Mouse (Mus musculus) lung, embryonic 16.5 days (tissue): ENCODE results near the gene Pink1. TPM values are rescaled to one million over a fixed set of nuclear protein-coding genes. Genes with fewer than 3 reads are reported as not detected.
A peak's percentile ranks its signal among the peaks of the same experiment; 100 is the strongest.
"Not testable (repeated sequence)": the region's sequence is repeated elsewhere in the genome, so short reads cannot be mapped to it uniquely, and the experiment has no call there.

ENCODE experiments used
- ATAC-seq: fragments of 200-750 bp; cut with Nextera tagmentation; 2 replicates; pipeline ENCODE4 v1.8.0; 2017; ENCODE audit warnings: low read depth, mild to moderate bottlenecking, moderate library complexity
- H3K27ac ChIP-seq: fragments of 300-500 bp; sonication (generic); 2 replicates; pipeline ENCODE4 v1.5.1; 2014; ENCODE audit warnings: mild to moderate bottlenecking, control low read depth, low read length
- H3K27me3 ChIP-seq: fragments of 300-500 bp; sonication (generic); 2 replicates; pipeline ENCODE4 v1.6.1; 2014; ENCODE audit warnings: low read depth, low read length, mixed read lengths; ENCODE audit not compliant: control insufficient read depth, insufficient read depth
- H3K36me3 ChIP-seq: fragments of 300-500 bp; sonication (generic); 2 replicates; pipeline ENCODE4 v1.6.1; 2014; ENCODE audit warnings: low read length; ENCODE audit not compliant: control insufficient read depth, insufficient read depth
- H3K4me1 ChIP-seq: fragments of 300-500 bp; sonication (generic); replicated peaks from 2 replicates; pipeline ENCODE4 v1.6.1; 2014; ENCODE audit warnings: low read length, mixed read lengths; ENCODE audit not compliant: control insufficient read depth, insufficient read depth
- H3K4me2 ChIP-seq: fragments of 300-500 bp; sonication (generic); 2 replicates; pipeline ENCODE4 v1.6.1; 2014; ENCODE audit warnings: low read depth, low read length, control low read depth
- H3K4me3 ChIP-seq: fragments of 300-500 bp; sonication (generic); 2 replicates; pipeline ENCODE4 v1.5.1; 2014; ENCODE audit warnings: mild to moderate bottlenecking, low read length, control low read depth
- H3K9ac ChIP-seq: fragments of 300-500 bp; sonication (generic); 2 replicates; pipeline ENCODE4 v1.6.1; 2014; ENCODE audit warnings: low read length, control low read depth
- H3K9me3 ChIP-seq: fragments of 300-500 bp; sonication (generic); 2 replicates; pipeline ENCODE4 v1.6.1; 2016; ENCODE audit warnings: low read length; ENCODE audit not compliant: control insufficient read depth
- WGBS: fragments of 180-500 bp; shearing (Covaris S2); extraction: QIAGEN DNeasy Blood & Tissue Kit; methylation state at CpG from one replicate; pipeline ENCODE4 v1.1.7; 2014; 5-methylcytosine and 5-hydroxymethylcytosine counted together
- polyA plus RNA-seq: library from polyadenylated mRNA; unstranded; fragments of >200 nt; fragmentation: Nextera tagmentation; extraction: Ambion mirVana; gene quantifications from 2 replicates; pipeline ENCODE4 v1.2.1, GENCODE M21; 2015

The Pink1 gene
- polyA plus RNA-seq, 1 experiment from 2014 or later, result 44.1 TPM

DNA sequence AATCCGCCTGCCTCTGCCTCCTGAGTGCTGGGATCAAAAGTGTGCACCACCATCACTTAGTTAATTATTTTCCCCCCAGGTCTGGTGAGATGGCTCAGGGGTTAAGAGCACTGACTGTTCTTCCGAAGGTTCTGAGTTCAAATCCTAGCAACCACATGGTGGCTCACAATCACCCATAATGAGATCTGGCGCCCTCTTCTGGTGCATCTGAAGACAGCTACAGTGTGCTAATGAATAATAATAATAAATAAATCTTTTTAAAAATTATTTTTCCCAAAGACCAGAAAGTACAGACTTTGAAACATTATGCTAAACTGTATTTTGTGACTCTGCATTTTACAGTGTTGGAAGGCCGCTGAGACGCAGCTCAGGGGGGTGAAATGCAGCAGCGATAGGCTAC, 9.5 kb upstream of the Pink1 start:
- Histone ChIP-seq H3K27ac (no peak overlapping the region), H3K9me3 (no peaks in the 10 kb centered on the region), H3K9ac (no peak overlapping the region), H3K4me3 (no peak overlapping the region), H3K4me1 (no peaks in the 10 kb centered on the region), H3K4me2 (no peak overlapping the region), H3K36me3 (no peaks in the 10 kb centered on the region), H3K27me3 (peaks cover 10% of the 10 kb centered on the region)
- 85% methylated on average over 6 of the region's 6 CpGs for WGBS
- no peak for ATAC-seq

DNA sequence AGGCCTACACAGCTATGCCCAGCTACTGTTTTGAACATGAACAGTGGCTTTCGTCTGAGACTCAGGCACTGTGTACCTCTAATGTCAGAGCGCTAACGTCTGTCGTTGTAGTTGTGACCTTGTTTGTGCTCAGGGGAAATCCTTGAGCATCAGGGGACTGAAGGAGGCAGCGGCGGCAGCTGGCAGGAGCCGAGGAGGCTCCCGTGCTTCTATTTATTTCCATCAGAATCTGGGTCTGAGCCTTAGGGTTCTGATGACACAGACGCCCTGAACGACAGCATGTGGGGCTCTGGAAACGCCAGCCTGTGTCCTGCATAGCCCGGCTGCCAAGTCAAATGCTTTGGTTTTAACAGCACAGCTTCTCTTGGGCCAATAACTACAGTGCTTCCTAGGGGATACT, 8.9 kb upstream of the Pink1 start:
- 72% methylated on average over 12 of the region's 12 CpGs for WGBS
- Histone ChIP-seq H3K36me3 (no peaks in the 10 kb centered on the region), H3K9me3 (no peaks in the 10 kb centered on the region), H3K4me2 (no peak overlapping the region), H3K4me1 (no peaks in the 10 kb centered on the region), H3K4me3 (no peak overlapping the region), H3K27me3 (peaks cover 17% of the 10 kb centered on the region), H3K27ac (no peak overlapping the region), H3K9ac (no peak overlapping the region)
- no peak for ATAC-seq

DNA sequence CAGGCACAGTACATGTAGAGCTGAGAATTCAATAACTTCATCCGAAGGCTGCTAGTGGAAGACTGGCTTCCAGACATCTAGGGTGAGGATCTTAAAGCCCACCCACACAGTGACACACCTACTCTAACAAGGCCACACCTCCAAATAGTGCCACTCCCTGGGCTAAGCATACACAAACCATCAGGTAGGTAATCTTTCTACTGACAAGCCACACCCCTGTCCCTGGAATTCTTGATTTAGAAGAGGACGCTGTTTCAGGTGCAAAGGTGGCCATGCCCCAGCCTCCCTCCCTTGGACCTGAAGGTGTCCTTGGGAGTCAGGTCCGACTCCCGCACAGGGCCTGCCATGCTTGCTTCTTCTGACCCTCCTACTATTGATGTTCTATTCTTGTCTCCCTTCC, 7.0 kb upstream of the Pink1 start:
- no peaks in the 10 kb centered on the region for H3K36me3 ChIP-seq
- peaks cover 18% of the 10 kb centered on the region for H3K27me3 ChIP-seq
- no peak for ATAC-seq
- WGBS, result 75% methylated on average over 4 of the region's 4 CpGs
- H3K27ac ChIP-seq, result no peak overlapping the region
- no peak overlapping the region for H3K4me2 ChIP-seq
- H3K9me3 ChIP-seq, result no peaks in the 10 kb centered on the region
- no peaks in the 10 kb centered on the region for H3K4me1 ChIP-seq
- no peak overlapping the region for H3K4me3 ChIP-seq
- H3K9ac ChIP-seq, result no peak overlapping the region

DNA sequence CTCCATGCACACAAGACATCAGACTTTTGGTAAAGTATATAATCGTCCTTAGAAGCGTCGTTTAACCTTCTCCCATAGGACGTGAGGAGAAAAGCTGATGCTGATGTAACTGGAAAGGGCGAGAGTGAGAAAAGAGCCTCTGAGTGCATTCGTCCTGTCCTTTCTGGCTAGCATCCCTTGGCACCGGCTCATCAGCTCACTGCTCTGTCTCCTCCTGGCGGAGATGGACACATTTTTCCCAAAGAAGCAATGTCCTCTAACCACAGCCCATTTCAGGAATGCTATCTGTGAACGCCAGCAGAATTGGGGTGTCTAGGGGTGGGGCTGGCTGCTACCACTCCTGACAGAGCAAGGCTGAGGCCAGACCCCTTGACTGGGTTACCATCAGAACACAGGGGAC, 5.5 kb upstream of the Pink1 start:
- no peak overlapping the region for H3K9ac ChIP-seq

DNA sequence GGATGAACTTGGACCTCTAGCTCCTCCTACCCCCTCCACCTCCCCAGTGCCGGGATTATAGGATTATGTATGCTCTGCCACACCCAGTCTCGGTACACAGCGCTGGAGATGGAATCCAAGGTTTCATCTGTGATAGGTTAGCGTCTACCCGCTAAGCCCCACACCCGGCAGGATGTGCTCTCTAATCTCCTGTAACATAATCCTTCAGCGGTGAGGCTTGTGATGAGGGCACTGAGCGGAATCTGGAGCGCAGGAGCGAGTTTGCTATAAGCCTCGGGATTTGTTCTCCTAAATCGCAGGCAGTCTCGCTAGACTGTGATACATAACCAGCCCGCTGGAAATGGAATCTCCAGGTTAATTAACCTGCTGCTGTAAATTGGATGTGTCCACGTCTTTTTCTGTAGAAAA, 4.2 kb upstream of the Pink1 start:
- Histone ChIP-seq H3K4me3 (no peak overlapping the region), H3K27me3 (peaks cover 18% of the 10 kb centered on the region), H3K9ac (no peak overlapping the region), H3K4me1 (no peaks in the 10 kb centered on the region; the same call in 1 of the 2 replicates), H3K9me3 (no peaks in the 10 kb centered on the region), H3K36me3 (no peaks in the 10 kb centered on the region), H3K27ac (no peak overlapping the region), H3K4me2 (no peak overlapping the region)
- ATAC-seq, result no peak
- 11% methylated on average over 15 of the region's 15 CpGs for WGBS

More for the DNA sequence above, 5.5 kb upstream of the Pink1 start:
- no peaks in the 10 kb centered on the region for H3K4me1 ChIP-seq
- 66% methylated on average over 9 of the region's 9 CpGs for WGBS
- no peak overlapping the region for H3K4me3 ChIP-seq
- H3K27me3 ChIP-seq, result peaks cover 18% of the 10 kb centered on the region
- H3K27ac ChIP-seq, result no peak overlapping the region
- H3K9me3 ChIP-seq, result no peaks in the 10 kb centered on the region
- no peak for ATAC-seq
- H3K36me3 ChIP-seq, result no peaks in the 10 kb centered on the region
- H3K4me2 ChIP-seq, result no peak overlapping the region

DNA sequence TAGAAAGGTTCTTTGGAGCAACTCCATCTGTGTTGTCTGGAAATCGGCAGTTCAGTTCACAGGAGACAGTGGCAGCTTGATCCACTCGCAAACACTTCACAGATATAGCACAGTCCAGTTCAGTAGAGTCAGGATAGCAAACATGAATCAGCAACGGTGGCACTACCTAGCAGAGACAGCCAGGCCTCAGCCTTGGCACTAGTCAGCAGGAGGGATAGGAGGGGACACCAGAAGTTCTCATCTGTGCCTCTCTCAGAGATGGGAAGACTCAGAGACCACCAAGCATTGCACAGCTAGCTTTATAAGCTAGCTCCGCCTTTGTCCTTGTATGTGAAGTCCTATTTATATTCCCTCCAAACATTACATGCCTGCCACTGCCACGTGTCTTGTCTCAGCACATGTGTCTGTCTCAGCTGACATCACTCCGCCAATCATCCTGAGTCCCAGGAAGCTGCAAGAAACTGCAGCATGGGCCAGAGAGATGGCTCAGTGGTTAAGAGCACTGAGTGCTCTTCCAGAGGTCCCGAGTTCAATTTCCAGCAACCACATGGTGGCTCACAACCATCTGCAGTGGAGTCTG, 1.9 kb upstream of the Pink1 start:
- peak overlapping the region; percentile 57 for H3K27ac ChIP-seq

DNA sequence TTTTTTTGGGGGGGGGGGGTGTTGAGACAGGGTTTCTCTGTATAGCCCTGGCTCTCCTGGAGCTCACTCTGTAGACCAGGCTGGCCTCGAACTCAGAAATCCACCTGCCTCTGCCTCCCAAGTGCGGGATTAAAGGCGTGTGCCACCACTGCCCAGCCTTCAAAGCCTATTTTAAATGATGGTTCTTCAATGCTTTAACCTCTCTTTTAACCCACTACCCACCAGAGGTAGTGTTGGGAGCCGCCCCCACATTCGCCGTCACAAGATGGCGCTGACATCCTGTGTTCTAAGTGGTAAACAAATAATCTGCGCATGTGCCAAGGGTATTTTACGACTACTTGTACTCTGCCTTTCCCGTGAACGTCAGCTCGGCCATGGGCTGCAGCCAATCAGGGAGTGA, 1.0 kb upstream of the Pink1 start:
- not testable (repeated sequence) for H3K4me3 ChIP-seq, H3K4me1 ChIP-seq, H3K27ac ChIP-seq, ATAC-seq, H3K36me3 ChIP-seq, H3K9ac ChIP-seq, H3K4me2 ChIP-seq, H3K9me3 ChIP-seq
- 77% methylated on average over 8 of the region's 12 CpGs for WGBS
- peaks cover 18% of the 10 kb centered on the region for H3K27me3 ChIP-seq

More for the DNA sequence above, 1.9 kb upstream of the Pink1 start:
- Histone ChIP-seq H3K27me3 (peaks cover 18% of the 10 kb centered on the region), H3K4me2 (peak overlapping the region; percentile 40), H3K4me3 (peak overlapping the region; percentile 31), H3K4me1 (peaks cover 5% of the 10 kb centered on the region), H3K9ac (peak overlapping the region; percentile 24; the same call in 1 of the 2 replicates), H3K9me3 (no peaks in the 10 kb centered on the region), H3K36me3 (no peaks in the 10 kb centered on the region)
- WGBS, result 54% methylated on average over 7 of the region's 7 CpGs
- no peak for ATAC-seq

DNA sequence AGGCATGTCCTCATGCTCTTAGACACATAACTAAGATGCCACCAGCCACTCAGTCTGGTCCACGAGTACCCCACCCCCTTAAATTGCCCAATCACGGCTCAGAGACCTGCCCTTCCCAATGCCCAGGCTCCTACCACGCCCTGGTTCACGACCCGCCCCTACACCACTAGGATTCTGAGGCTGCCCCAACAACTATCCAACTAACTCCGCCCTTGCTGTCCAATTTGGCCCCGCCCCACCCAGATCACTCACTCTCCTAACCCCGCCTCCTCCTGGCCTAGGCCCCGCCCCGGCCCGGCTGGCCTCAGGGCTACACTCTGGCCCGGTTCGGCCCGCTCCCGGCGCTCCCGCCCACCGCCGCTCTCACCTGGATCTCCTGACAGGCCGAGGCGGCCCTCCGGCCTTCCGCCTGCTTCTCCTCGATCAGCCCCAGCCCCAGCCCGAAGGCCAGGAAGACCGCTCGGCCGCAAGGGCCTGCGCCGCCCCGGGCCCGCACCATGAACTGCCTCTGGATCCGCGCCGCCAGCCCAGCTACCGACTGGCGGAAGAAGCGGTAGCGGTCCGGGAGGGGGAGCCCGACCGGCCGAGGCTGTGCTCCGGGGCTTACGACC, 536 bp downstream of the Pink1 start:
- Histone ChIP-seq H3K4me2 (peak overlapping the region; percentile 65), H3K36me3 (no peaks in the 10 kb centered on the region), H3K9ac (peak overlapping the region; percentile 98), H3K27ac (peak overlapping the region; percentile 98), H3K4me3 (peak overlapping the region; percentile 88), H3K27me3 (peaks cover 6% of the 10 kb centered on the region; the same call in 1 of the 2 replicates), H3K9me3 (no peaks in the 10 kb centered on the region), H3K4me1 (peaks cover 8% of the 10 kb centered on the region)
- under 1% methylated on average over 36 of the region's 45 CpGs for WGBS
- ATAC-seq, result peak; percentile 96

DNA sequence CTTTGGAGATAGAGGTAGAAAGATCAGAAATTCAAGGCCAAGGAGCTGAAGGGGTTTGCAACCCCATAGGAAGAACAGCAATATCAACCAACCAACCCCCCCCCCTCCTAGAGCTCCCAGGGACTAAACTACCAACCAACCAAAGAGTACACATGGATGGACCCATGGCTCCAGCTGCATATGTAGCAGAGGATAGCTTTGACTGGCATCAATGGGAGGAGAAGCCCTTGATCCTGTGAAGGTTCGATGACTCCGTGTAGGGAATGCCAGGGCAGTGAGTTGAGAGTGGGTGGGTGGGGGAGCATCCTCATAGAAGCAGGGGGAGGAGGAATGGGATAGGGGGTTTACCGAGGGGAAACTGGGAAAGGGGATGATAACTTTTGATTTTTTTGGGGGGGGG, 1.7 kb downstream of the Pink1 start:
- WGBS, result 78% methylated on average over 3 of the region's 3 CpGs
- no peaks in the 10 kb centered on the region for H3K36me3 ChIP-seq
- H3K9me3 ChIP-seq, result no peaks in the 10 kb centered on the region
- ATAC-seq, result no peak
- no peaks in the 10 kb centered on the region for H3K27me3 ChIP-seq
- no peak overlapping the region for H3K9ac ChIP-seq
- H3K4me3 ChIP-seq, result no peak overlapping the region
- H3K27ac ChIP-seq, result peak overlapping the region; percentile 36; the same call in 1 of the 2 replicates
- no peak overlapping the region for H3K4me2 ChIP-seq
- peaks cover 8% of the 10 kb centered on the region for H3K4me1 ChIP-seq
